Mouse (Mus musculus): ENCODE data around the gene Pbx2.

GRCm38 (mm10) chr17:34589681-34590101 is 1.4 kb upstream of the Pbx2 start, which contains the start of gene Gpsm3:
- TF ChIP-seq POLR2A (IDR thresholded peaks at IDR 0.05; ENCODE audit: low read depth, low read length) (no peak), CTCF (IDR thresholded peaks at IDR 0.05; ENCODE audit: borderline replicate concordance, insufficient read depth, low read length) (no peak)

All from embryonic fibroblast, embryonic 13.5 days (primary cell).